ENCODE assay signal across 8 mouse cellular contexts in genomic region chr8:103623781-103624434, GRCm38 (mm10).
DNase-seq lines count a peak whose midpoint lies in the region; ATAC-seq lines count a peak whose summit lies in the region.
"Had no signal": no experiment of that assay in that cellular context is flagged by ENCODE, and none has a peak within 500 bp of the region (broad histone marks: within the 10 kb centered on the region; RNA-seq: fewer than 3 reads in every experiment).

No protein-coding gene starts in this region.

- H3K4me1 ChIP-seq in embryonic facial prominence, embryonic 11.5 days (ENCODE audit: control insufficient read depth, insufficient read depth, low read length): no peaks in the 10 kb centered on the region
- H3K4me1 ChIP-seq in midbrain, embryonic 16.5 days (ENCODE audit: control insufficient read depth, insufficient read depth, low read length): peaks cover 16% of the 10 kb centered on the region
- H3K4me1 ChIP-seq in intestine, embryonic 15.5 days (replicated peaks): no peaks in the 10 kb centered on the region

- no peaks in the 10 kb centered on the region for H3K9me3 ChIP-seq in embryonic facial prominence, embryonic 11.5 days (replicated peaks; ENCODE audit: control insufficient read depth, low read length)
- H3K9me3 ChIP-seq in midbrain, embryonic 16.5 days (replicated peaks; ENCODE audit: control insufficient read depth, low read length, poor library complexity, severe bottlenecking): no peaks in the 10 kb centered on the region; the same call in 1 of the 2 replicates
- H3K9me3 ChIP-seq in intestine, embryonic 15.5 days: no peaks in the 10 kb centered on the region

- WGBS in embryonic facial prominence, embryonic 11.5 days: 38% methylated on average over 3 of the region's 3 CpGs
- 25% methylated on average over 3 of the region's 3 CpGs for WGBS in midbrain, embryonic 16.5 days
- 67% methylated on average over 3 of the region's 3 CpGs for WGBS in intestine, embryonic 15.5 days

- H3K27ac ChIP-seq in embryonic facial prominence, embryonic 11.5 days (replicated peaks; ENCODE audit: low read depth, low read length): no peak overlapping the region
- H3K27ac ChIP-seq in midbrain, embryonic 16.5 days (ENCODE audit: low read length): peak overlapping the region; percentile 54; the same call in 1 of the 2 replicates
- H3K27ac ChIP-seq in intestine, embryonic 15.5 days: no peak overlapping the region
- H3K27ac ChIP-seq: kidney, postnatal 0 days had no signal

- DNase-seq in cerebellum, adult 11 months: peak; percentile 20
- DNase-seq in embryonic facial prominence, embryonic 11.5 days (ENCODE audit: low spot score): peak; percentile 53
- peak; percentile 66 to 76 for DNase-seq in layer of hippocampus, adult 18-20 months (ENCODE audit: low spot score in 2 of 2)
- no peak for DNase-seq in thymus, postnatal 4 days
- no peak for DNase-seq in lung, postnatal 10 days

- H3K4me2 ChIP-seq in embryonic facial prominence, embryonic 11.5 days (ENCODE audit: low read depth, low read length): no peak overlapping the region
- no peak overlapping the region for H3K4me2 ChIP-seq in midbrain, embryonic 16.5 days (ENCODE audit: low read length)
- no peak overlapping the region for H3K4me2 ChIP-seq in intestine, embryonic 15.5 days (replicated peaks)

- no peak for ATAC-seq in embryonic facial prominence, embryonic 11.5 days (replicated peaks; ENCODE audit: insufficient number of reproducible peaks, low FRiP score, low TSS enrichment, low read depth)
- peak; percentile 98 for ATAC-seq in midbrain, embryonic 16.5 days
- ATAC-seq in intestine, embryonic 15.5 days: no peak

- no peak overlapping the region for H3K9ac ChIP-seq in embryonic facial prominence, embryonic 11.5 days (replicated peaks; ENCODE audit: low read length)
- no peak overlapping the region for H3K9ac ChIP-seq in midbrain, embryonic 16.5 days (ENCODE audit: low read depth, low read length)
- no peak overlapping the region for H3K9ac ChIP-seq in intestine, embryonic 15.5 days

- H3K4me3 ChIP-seq in embryonic facial prominence, embryonic 11.5 days (ENCODE audit: low read depth, low read length): no peak overlapping the region
- H3K4me3 ChIP-seq in midbrain, embryonic 16.5 days (ENCODE audit: low read depth, low read length): no peak overlapping the region
- H3K4me3 ChIP-seq in intestine, embryonic 15.5 days (replicated peaks): no peak overlapping the region

- H3K36me3 ChIP-seq in embryonic facial prominence, embryonic 11.5 days (replicated peaks; ENCODE audit: control insufficient read depth, insufficient read depth, low read depth, low read length): no peaks in the 10 kb centered on the region
- no peaks in the 10 kb centered on the region for H3K36me3 ChIP-seq in midbrain, embryonic 16.5 days (ENCODE audit: control insufficient read depth, insufficient read depth, low read length)
- no peaks in the 10 kb centered on the region for H3K36me3 ChIP-seq in intestine, embryonic 15.5 days

- no peaks in the 10 kb centered on the region for H3K27me3 ChIP-seq in embryonic facial prominence, embryonic 11.5 days (ENCODE audit: control insufficient read depth, insufficient read depth, low read length)
- no peaks in the 10 kb centered on the region for H3K27me3 ChIP-seq in midbrain, embryonic 16.5 days (ENCODE audit: control insufficient read depth, insufficient read depth, low read depth, low read length)
- H3K27me3 ChIP-seq in intestine, embryonic 15.5 days (replicated peaks): no peaks in the 10 kb centered on the region

Comparison
In these comparisons a context has a peak if more than half of its experiments do, and no peak if none do; other contexts are left out.
1. DNase-seq: peak in cerebellum, adult 11 months (single experiment), embryonic facial prominence, embryonic 11.5 days (single experiment) and layer of hippocampus, adult 18-20 months (2 of 2); none in thymus, postnatal 4 days (single experiment) and lung, postnatal 10 days (single experiment).